Mouse (Mus musculus) olfactory bulb, adult 2 months (tissue): ENCODE data around the gene 4930524B15Rik. TPM values are rescaled to one million over a fixed set of nuclear protein-coding genes. Genes with fewer than 3 reads are reported as not detected.
"Not testable (repeated sequence)": the region's sequence is repeated elsewhere in the genome, so short reads cannot be mapped to it uniquely, and the experiment has no call there.

Experiments used
- H3K27ac ChIP-seq: fragments of 200-500 bp; 2 replicates; pipeline ENCODE4 v1.5.1; 2012; ENCODE audit warnings: low read depth, low read length; ENCODE audit not compliant: insufficient read depth
- H3K4me1 ChIP-seq: fragments of 200-500 bp; 2 replicates; pipeline ENCODE4 v1.6.1; 2012; ENCODE audit warnings: low read length; ENCODE audit not compliant: control insufficient read depth, insufficient read depth
- H3K4me3 ChIP-seq: fragments of 200-500 bp; 2 replicates; pipeline ENCODE4 v1.5.1; 2012; ENCODE audit warnings: mild to moderate bottlenecking, low read depth, low read length, moderate library complexity; ENCODE audit not compliant: insufficient read depth
- CTCF ChIP-seq: fragments of 200-500 bp; IDR thresholded peaks from 2 replicates; pipeline ENCODE4 v1.5.1; 2012; ENCODE audit warnings: low read depth, mild to moderate bottlenecking, low read length, moderate library complexity; ENCODE audit not compliant: insufficient read depth
- POLR2A ChIP-seq: fragments of 200-500 bp; IDR thresholded peaks from 2 replicates; pipeline ENCODE4 v1.6.1; 2012; ENCODE audit warnings: mild to moderate bottlenecking, low read depth, low read length, moderate library complexity; ENCODE audit not compliant: insufficient read depth
- WGBS: fragments of 180-500 bp; shearing (Covaris S2); methylation state at CpG from one replicate; pipeline ENCODE4 v1.1.7; 2018; 5-methylcytosine and 5-hydroxymethylcytosine counted together
- polyA plus RNA-seq: library from polyadenylated mRNA; stranded (reverse); fragments of >200 nt; gene quantifications from 2 replicates; pipeline ENCODE4 v1.2.4, GENCODE M21; 2012; ENCODE audit warnings: low replicate concordance; ENCODE audit not compliant: missing spikeins, insufficient read depth, insufficient read length

Gene 4930524B15Rik
- polyA plus RNA-seq, 1 experiment: not detected

GRCm38 (mm10) chr11:31948462-31949330 is 16.7 kb upstream of the 4930524B15Rik start:
- Histone ChIP-seq H3K27ac (no peak overlapping the region), H3K4me1 (peaks cover 3% of the 10 kb centered on the region), H3K4me3 (peak overlapping the region; percentile 32)
- 23% methylated on average over 15 of the region's 15 CpGs for WGBS
- TF ChIP-seq CTCF (no peak), POLR2A (no peak)

DNA sequence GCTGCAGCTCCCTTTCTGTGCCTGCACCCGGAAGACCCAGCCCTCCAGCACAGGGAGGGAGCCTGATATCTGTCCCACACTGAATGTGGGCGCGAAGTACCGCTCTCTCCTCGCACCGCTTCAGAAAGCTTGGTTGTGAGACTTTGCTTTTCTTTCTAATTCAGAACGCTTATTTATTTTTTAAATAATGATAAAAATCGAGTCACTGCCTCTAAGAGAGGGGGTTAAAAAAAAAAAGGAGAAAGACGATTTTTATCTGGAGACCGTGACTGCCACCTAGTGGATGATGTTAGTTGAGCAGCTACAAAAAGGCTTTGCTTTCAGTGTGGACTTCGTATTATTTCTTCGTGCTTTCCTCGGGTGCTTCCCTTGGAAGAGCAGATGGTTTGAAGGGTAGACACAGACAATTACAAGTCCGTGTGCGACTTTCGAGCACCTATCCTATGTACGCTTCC is 16.0 kb upstream of the 4930524B15Rik start:
- Histone ChIP-seq H3K27ac (no peak overlapping the region), H3K4me1 (peaks cover 3% of the 10 kb centered on the region), H3K4me3 (peak overlapping the region; percentile 32)
- TF ChIP-seq POLR2A (no peak), CTCF (no peak)
- under 1% methylated on average over 17 of the region's 17 CpGs for WGBS

DNA sequence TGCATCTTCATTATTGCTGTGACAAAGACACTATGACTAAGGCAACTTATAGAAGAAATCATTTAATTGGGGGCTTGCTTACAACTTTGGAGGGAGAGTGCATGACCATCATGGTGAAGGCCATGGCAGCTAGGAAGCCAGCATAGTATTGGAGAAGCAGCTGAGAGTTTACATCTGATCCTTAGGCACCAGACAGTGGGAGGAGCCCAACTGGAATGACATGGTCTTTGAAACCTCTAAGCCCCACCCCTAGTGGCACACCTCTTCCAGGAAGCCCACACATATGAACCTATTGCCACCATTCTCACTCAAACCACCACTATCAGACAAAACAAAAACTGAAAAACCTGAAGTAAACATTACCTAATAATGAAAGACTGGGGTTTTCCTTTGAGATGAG is 5.3 kb upstream of the 4930524B15Rik start:
- no peaks in the 10 kb centered on the region for H3K4me1 ChIP-seq
- no peak overlapping the region for H3K27ac ChIP-seq
- TF ChIP-seq CTCF (no peak), POLR2A (no peak)
- no peak overlapping the region for H3K4me3 ChIP-seq

- Histone ChIP-seq H3K4me1 (peaks cover 5% of the 10 kb centered on the region; the same call in 1 of the 2 replicates), H3K4me3 (no peak overlapping the region), H3K27ac (no peak overlapping the region)
- 92% methylated on average over 1 of the region's 1 CpGs for WGBS
- TF ChIP-seq CTCF (no peak), POLR2A (no peak)
Observed at GRCm38 (mm10) chr11:31963993-31964392, 1.4 kb upstream of the 4930524B15Rik start.

- H3K27ac ChIP-seq: no peak overlapping the region
- H3K4me3 ChIP-seq: no peak overlapping the region
- TF ChIP-seq POLR2A: no peak
- TF ChIP-seq CTCF: no peak
- WGBS: 92% methylated on average over 4 of the region's 4 CpGs
- H3K4me1 ChIP-seq: no peaks in the 10 kb centered on the region
Observed at GRCm38 (mm10) chr11:31974132-31974531, 8.7 kb downstream of the 4930524B15Rik start.

DNA sequence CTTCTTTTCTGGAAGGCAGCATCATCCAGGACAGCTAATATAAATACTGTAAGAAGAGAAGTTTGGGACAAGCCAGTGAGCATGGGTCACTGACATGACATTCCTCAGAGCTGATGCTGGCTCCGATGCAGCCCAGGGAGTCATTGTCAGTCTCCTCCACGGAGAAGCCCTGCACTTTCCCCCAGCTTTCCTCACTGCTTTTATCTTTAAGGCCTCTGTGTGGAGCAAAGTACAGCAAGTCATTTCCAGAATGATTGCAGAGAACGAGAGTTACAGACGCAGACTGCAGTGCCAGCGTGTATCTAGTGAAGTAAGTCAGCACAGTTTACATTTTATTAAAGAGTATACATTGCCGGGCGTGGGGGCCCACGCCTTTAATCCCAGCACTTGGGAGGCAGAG is 9.4 kb downstream of the 4930524B15Rik start:
- 74% methylated on average over 8 of the region's 8 CpGs for WGBS
- TF ChIP-seq POLR2A: no peak
- no peak for TF ChIP-seq CTCF
- H3K4me3 ChIP-seq: no peak overlapping the region
- H3K4me1 ChIP-seq: no peaks in the 10 kb centered on the region
- no peak overlapping the region for H3K27ac ChIP-seq

- Histone ChIP-seq H3K4me1 (no peaks in the 10 kb centered on the region), H3K4me3 (no peak overlapping the region), H3K27ac (no peak overlapping the region)
- WGBS: 86% methylated on average over 5 of the region's 5 CpGs
- TF ChIP-seq CTCF (no peak), POLR2A (no peak)
Observed at GRCm38 (mm10) chr11:31975678-31976077, 10.3 kb downstream of the 4930524B15Rik start.

GRCm38 (mm10) chr11:31976137-31976536 is 10.7 kb downstream of the 4930524B15Rik start:
- 76% methylated on average over 5 of the region's 5 CpGs for WGBS
- H3K4me1 ChIP-seq: no peaks in the 10 kb centered on the region
- H3K27ac ChIP-seq: no peak overlapping the region
- no peak overlapping the region for H3K4me3 ChIP-seq
- TF ChIP-seq CTCF: no peak
- no peak for TF ChIP-seq POLR2A

DNA sequence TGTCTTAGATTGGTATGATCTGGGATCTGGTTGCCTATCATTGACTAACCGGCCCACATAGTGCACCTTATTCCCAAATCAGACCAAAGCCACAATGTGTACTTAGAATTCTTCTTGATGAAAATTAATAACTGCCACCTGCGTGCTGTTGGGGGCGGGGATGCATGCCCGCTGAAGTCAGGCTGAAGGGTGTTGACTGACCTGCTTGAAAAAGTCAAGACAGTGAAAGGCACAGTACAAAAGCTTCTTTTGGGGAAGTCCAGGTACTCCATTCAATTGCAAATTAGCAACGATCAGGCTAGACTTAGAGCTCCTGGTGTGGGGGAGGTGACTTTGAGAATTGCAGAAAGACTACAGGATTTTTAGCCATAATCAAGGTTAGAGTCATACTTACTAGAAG is 14.7 kb downstream of the 4930524B15Rik start:
- H3K4me1 ChIP-seq, H3K4me3 ChIP-seq: not testable (repeated sequence)
- 92% methylated on average over 5 of the region's 5 CpGs for WGBS

More for the DNA sequence above, 14.7 kb downstream of the 4930524B15Rik start:
- not testable (repeated sequence) for H3K27ac ChIP-seq
